Mouse (Mus musculus) adrenal gland, adult (tissue): ENCODE data around the gene Bglap3.
"Not testable (repeated sequence)": the region's sequence is repeated elsewhere in the genome, so short reads cannot be mapped to it uniquely, and the experiment has no call there.

Experiments
- DNase-seq, 2 experiments: peaks; one replicate each; pipeline ENCODE4 v3.0.0; 2022 to 2023; ENCODE audit warnings: low spot score in 1 of 2; ENCODE audit not compliant: inconsistent age in 2 of 2

Gene Bglap3

GRCm38 (mm10) chr3:88378599-88378998, 6.1 kb upstream of the Bglap3 start, which contains the start of gene Bglap2:
TSS of gene Bglap2 (minus strand) at chr3:88378699.
- DNase-seq, result not testable (repeated sequence)

GRCm38 (mm10) chr3:88376644-88377043, 4.1 kb upstream of the Bglap3 start:
- DNase-seq, result not testable (repeated sequence)

- DNase-seq, result not testable (repeated sequence)
Observed at GRCm38 (mm10) chr3:88375750-88376626, 3.4 kb upstream of the Bglap3 start.

- DNase-seq, result not testable (repeated sequence)
Observed at GRCm38 (mm10) chr3:88368511-88368910, 4.0 kb downstream of the Bglap3 start.

GRCm38 (mm10) chr3:88367517-88367916, 5.0 kb downstream of the Bglap3 start:
- not testable (repeated sequence) for DNase-seq

GRCm38 (mm10) chr3:88366830-88367428, 5.6 kb downstream of the Bglap3 start:
- peak; percentile 50 to 75 for DNase-seq

- no peak for DNase-seq
Observed at GRCm38 (mm10) chr3:88365705-88366361, 6.7 kb downstream of the Bglap3 start.

- peak; percentile 60 to 76 for DNase-seq
Observed at GRCm38 (mm10) chr3:88364337-88364736, 8.2 kb downstream of the Bglap3 start, which contains the start of gene Paqr6. TSS of gene Paqr6 (plus strand) at chr3:88364584.

- DNase-seq, result no peak
Observed at GRCm38 (mm10) chr3:88363700-88364099, 8.8 kb downstream of the Bglap3 start.

GRCm38 (mm10) chr3:88361612-88362313, 10.8 kb downstream of the Bglap3 start:
- DNase-seq, result no peak

- DNase-seq, result no peak
Observed at GRCm38 (mm10) chr3:88361096-88361495, 11.4 kb downstream of the Bglap3 start.

GRCm38 (mm10) chr3:88359989-88360388, 12.6 kb downstream of the Bglap3 start:
- DNase-seq, result no peak

GRCm38 (mm10) chr3:88359584-88359983, 13.0 kb downstream of the Bglap3 start:
- DNase-seq, result no peak

- DNase-seq, result peak; percentile 77 to 88
Observed at GRCm38 (mm10) chr3:88354396-88355165, 18.0 kb downstream of the Bglap3 start.

- DNase-seq, result peak in 1 of 2 experiments; percentile 51
Observed at GRCm38 (mm10) chr3:88352907-88353306, 19.6 kb downstream of the Bglap3 start.

- DNase-seq, result no peak
Observed at GRCm38 (mm10) chr3:88350732-88351131, 21.8 kb downstream of the Bglap3 start.

- DNase-seq, result no peak
Observed at GRCm38 (mm10) chr3:88339006-88339405, 33.5 kb downstream of the Bglap3 start.

- no peak for DNase-seq
Observed at GRCm38 (mm10) chr3:88338316-88338715, 34.2 kb downstream of the Bglap3 start.

- peak in 1 of 2 experiments; percentile 68 for DNase-seq
Observed at GRCm38 (mm10) chr3:88337367-88338020, 35.0 kb downstream of the Bglap3 start.
